Mouse (Mus musculus): ENCODE results near the gene Cldn34b1. TPM values are rescaled to one million over a fixed set of nuclear protein-coding genes. Genes with fewer than 3 reads are reported as not detected.
"Not testable (repeated sequence)": the region's sequence is repeated elsewhere in the genome, so short reads cannot be mapped to it uniquely, and the experiment has no call there.

Cldn34b1 gene
- not detected in 2 replicates for polyA plus RNA-seq (2014; fragmentation: Nextera tagmentation; extraction: Ambion mirVana)

DNA sequence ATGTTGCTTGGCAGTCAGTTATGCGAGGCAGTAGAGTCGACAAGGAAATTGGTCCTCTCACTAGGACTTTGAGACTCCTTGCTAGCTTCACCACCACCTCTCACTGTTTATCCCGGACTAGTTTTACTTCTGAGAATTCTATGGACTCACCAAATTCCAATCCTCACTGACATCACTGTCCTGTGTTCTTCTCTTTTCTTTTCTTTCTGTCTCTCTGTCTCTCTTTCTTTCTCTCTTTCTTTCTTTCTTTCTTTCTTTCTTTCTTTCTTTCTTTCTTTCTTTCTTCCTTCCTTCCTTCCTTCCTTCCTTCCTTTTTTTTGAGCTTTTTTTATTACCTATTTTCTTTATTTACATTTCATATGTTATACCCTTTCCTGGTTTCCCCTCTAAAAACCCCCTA lies at the start of gene Cldn34b1:
Gene Cldn34b1, minus strand, starts transcription at position 101 of the 400 bp plus-strand sequence.
- not testable (repeated sequence) for H3K4me3 ChIP-seq (ENCODE audit: low read length); H3K9me3 ChIP-seq (ENCODE audit: control insufficient read depth, low read length); H3K27me3 ChIP-seq (ENCODE audit: control insufficient read depth, insufficient read depth, low read length); H3K9ac ChIP-seq (ENCODE audit: low read depth, low read length); H3K4me2 ChIP-seq (replicated peaks; ENCODE audit: low read depth, low read length); H3K36me3 ChIP-seq (ENCODE audit: control insufficient read depth, insufficient read depth, low read length); H3K27ac ChIP-seq (ENCODE audit: low read depth, low read length); ATAC-seq (ENCODE audit: low FRiP score, low TSS enrichment); H3K4me1 ChIP-seq (ENCODE audit: control insufficient read depth, insufficient read depth, low read length)
- 85% methylated on average over 3 of the region's 3 CpGs for WGBS

DNA sequence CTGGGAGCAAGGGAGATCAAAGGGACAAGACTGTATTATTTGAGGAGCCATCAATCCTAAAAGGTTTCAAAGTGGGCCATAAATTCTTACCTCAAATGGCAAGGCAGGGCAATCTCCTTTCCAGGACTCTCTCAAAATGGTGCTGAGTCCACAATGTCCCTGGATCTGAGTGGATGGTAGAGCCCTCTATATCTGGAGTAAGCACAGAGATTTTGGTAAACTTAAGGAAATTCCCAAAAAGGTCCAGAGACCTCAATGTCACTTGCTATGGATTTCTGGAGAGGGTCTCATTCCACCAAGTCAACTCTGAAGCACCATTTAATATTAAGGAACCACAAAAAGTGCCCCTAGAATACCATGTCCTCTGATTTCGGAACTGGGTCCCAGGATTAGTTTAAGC lies 45.8 kb upstream of the Cldn34b1 start, which contains the start of gene Magea6:
Gene Magea6, minus strand, starts transcription at position 101 of the 400 bp plus-strand sequence.
- H3K4me3 ChIP-seq (ENCODE audit: low read length); H3K4me2 ChIP-seq (replicated peaks; ENCODE audit: low read depth, low read length); H3K9ac ChIP-seq (ENCODE audit: low read depth, low read length); H3K36me3 ChIP-seq (ENCODE audit: control insufficient read depth, insufficient read depth, low read length); H3K27ac ChIP-seq (ENCODE audit: low read depth, low read length); H3K27me3 ChIP-seq (ENCODE audit: control insufficient read depth, insufficient read depth, low read length); H3K9me3 ChIP-seq (ENCODE audit: control insufficient read depth, low read length); H3K4me1 ChIP-seq (ENCODE audit: control insufficient read depth, insufficient read depth, low read length); ATAC-seq (ENCODE audit: low FRiP score, low TSS enrichment): not testable (repeated sequence)
- WGBS = 74% methylated on average over 1 of the region's 1 CpGs

Other genes with a start within 250 kb of the Cldn34b1 start
- gene Magea6, start 45.7 kb upstream of the Cldn34b1 start, polyA plus RNA-seq (2014; fragmentation: Nextera tagmentation; extraction: Ambion mirVana) = not detected in 2 replicates
- gene Magea3, start 59.2 kb upstream of the Cldn34b1 start, polyA plus RNA-seq (2014; fragmentation: Nextera tagmentation; extraction: Ambion mirVana) = not detected in 2 replicates
- gene Magea8, start 105.6 kb upstream of the Cldn34b1 start, polyA plus RNA-seq (2014; fragmentation: Nextera tagmentation; extraction: Ambion mirVana) = not detected in 2 replicates
- not detected in 2 replicates for gene Magea5, start 172.9 kb upstream of the Cldn34b1 start, polyA plus RNA-seq (2014; fragmentation: Nextera tagmentation; extraction: Ambion mirVana)
- gene Magea1, start 199.5 kb upstream of the Cldn34b1 start, polyA plus RNA-seq (2014; fragmentation: Nextera tagmentation; extraction: Ambion mirVana) = not detected in 2 replicates
- not detected in 2 replicates for gene Magea2, start 203.4 kb upstream of the Cldn34b1 start, polyA plus RNA-seq (2014; fragmentation: Nextera tagmentation; extraction: Ambion mirVana)
- not detected in 2 replicates for gene Cldn34b2, start 238.1 kb upstream of the Cldn34b1 start, polyA plus RNA-seq (2014; fragmentation: Nextera tagmentation; extraction: Ambion mirVana)